Mouse (Mus musculus): ENCODE measurements at regions not wholly inside any gene's neighbourhood (a gene's known extent, or its start where the extent isn't known, plus 50 kb on each side); places are given as distances from the start of the nearest gene placed in this dataset.

GRCm38 (mm10) chr5:54348820-54349596, 350.7 kb downstream of the Stim2 start:
- no peaks in the 10 kb centered on the region for H3K36me3 ChIP-seq
- H3K4me1 ChIP-seq = no peaks in the 10 kb centered on the region
- no peaks in the 10 kb centered on the region for H3K27me3 ChIP-seq
- 62% methylated on average over 8 of the region's 8 CpGs for WGBS
- no peak overlapping the region for H3K4me2 ChIP-seq
- no peak overlapping the region for H3K4me3 ChIP-seq (replicated peaks)
- no peaks in the 10 kb centered on the region for H3K9me3 ChIP-seq (replicated peaks)
- no peak for ATAC-seq (replicated peaks; ENCODE audit: low FRiP score)
- no peak overlapping the region for H3K9ac ChIP-seq
- no peak overlapping the region for H3K27ac ChIP-seq

GRCm38 (mm10) chr5:54349775-54350332, 351.6 kb downstream of the Stim2 start:
- Histone ChIP-seq H3K27ac (no peak overlapping the region), H3K36me3 (no peaks in the 10 kb centered on the region), H3K9ac (no peak overlapping the region), H3K4me3 (replicated peaks) (no peak overlapping the region), H3K9me3 (replicated peaks) (no peaks in the 10 kb centered on the region), H3K4me2 (no peak overlapping the region), H3K4me1 (no peaks in the 10 kb centered on the region), H3K27me3 (no peaks in the 10 kb centered on the region)
- ATAC-seq (replicated peaks; ENCODE audit: low FRiP score) = no peak
- 54% methylated on average over 5 of the region's 5 CpGs for WGBS

GRCm38 (mm10) chr5:54356105-54356504, 357.8 kb downstream of the Stim2 start:
- no peaks in the 10 kb centered on the region for H3K9me3 ChIP-seq (replicated peaks)
- no peaks in the 10 kb centered on the region for H3K27me3 ChIP-seq
- no peak overlapping the region for H3K9ac ChIP-seq
- H3K27ac ChIP-seq = no peak overlapping the region
- H3K36me3 ChIP-seq = no peaks in the 10 kb centered on the region
- no peaks in the 10 kb centered on the region for H3K4me1 ChIP-seq
- ATAC-seq (replicated peaks; ENCODE audit: low FRiP score) = no peak
- 21% methylated on average over 4 of the region's 4 CpGs for WGBS
- no peak overlapping the region for H3K4me2 ChIP-seq
- H3K4me3 ChIP-seq (replicated peaks) = no peak overlapping the region

- Histone ChIP-seq H3K9me3 (replicated peaks) (no peaks in the 10 kb centered on the region), H3K36me3 (no peaks in the 10 kb centered on the region), H3K4me3 (replicated peaks) (no peak overlapping the region), H3K27me3 (no peaks in the 10 kb centered on the region), H3K4me1 (no peaks in the 10 kb centered on the region), H3K9ac (no peak overlapping the region), H3K27ac (no peak overlapping the region), H3K4me2 (no peak overlapping the region)
- ATAC-seq (replicated peaks; ENCODE audit: low FRiP score) = no peak
- 61% methylated on average over 4 of the region's 4 CpGs for WGBS
Observed at GRCm38 (mm10) chr5:54357501-54357900, 359.2 kb downstream of the Stim2 start.

- WGBS = 72% methylated on average over 2 of the region's 2 CpGs
- H3K4me3 ChIP-seq (replicated peaks) = no peak overlapping the region
Observed at GRCm38 (mm10) chr5:54358221-54358620, 359.9 kb downstream of the Stim2 start.

More at GRCm38 (mm10) chr5:54358221-54358620, 359.9 kb downstream of the Stim2 start:
- no peak overlapping the region for H3K4me2 ChIP-seq
- H3K9me3 ChIP-seq (replicated peaks) = no peaks in the 10 kb centered on the region
- ATAC-seq (replicated peaks; ENCODE audit: low FRiP score) = no peak
- no peaks in the 10 kb centered on the region for H3K4me1 ChIP-seq
- no peaks in the 10 kb centered on the region for H3K27me3 ChIP-seq
- H3K36me3 ChIP-seq = no peaks in the 10 kb centered on the region
- H3K9ac ChIP-seq = no peak overlapping the region
- H3K27ac ChIP-seq = no peak overlapping the region
